Mouse (Mus musculus) lung, embryonic 14.5 days (tissue): ENCODE measurements at regions not wholly inside any gene's neighbourhood (a gene's known extent, or its start where the extent isn't known, plus 50 kb on each side); places are given as distances from the start of the nearest gene placed in this dataset.

ENCODE experiments used
- ATAC-seq: fragments of 200-750 bp; cut with Nextera tagmentation; 2 replicates; pipeline ENCODE4 v1.8.0; 2017; ENCODE audit warnings: mild to moderate bottlenecking, moderate TSS enrichment, moderate library complexity; ENCODE audit not compliant: insufficient read depth
- DNase-seq: peaks from one replicate; pipeline ENCODE4 v3.0.0-alpha.2; 2015
- H3K27ac ChIP-seq: fragments of 300-500 bp; sonication (generic); 2 replicates; pipeline ENCODE4 v1.5.1; 2014; ENCODE audit warnings: low read depth, mild to moderate bottlenecking, moderate library complexity
- H3K27me3 ChIP-seq: fragments of 300-500 bp; sonication (generic); 2 replicates; pipeline ENCODE4 v1.6.1; 2014; ENCODE audit warnings: low read length, control low read depth; ENCODE audit not compliant: insufficient read depth
- H3K36me3 ChIP-seq: fragments of 300-500 bp; sonication (generic); 2 replicates; pipeline ENCODE4 v1.6.1; 2014; ENCODE audit warnings: control low read depth; ENCODE audit not compliant: insufficient read depth
- H3K4me1 ChIP-seq: fragments of 300-500 bp; sonication (generic); 2 replicates; pipeline ENCODE4 v1.6.1; 2014; ENCODE audit warnings: antibody characterized with exemption, control low read depth; ENCODE audit not compliant: insufficient read depth
- H3K4me2 ChIP-seq: fragments of 300-500 bp; sonication (generic); 2 replicates; pipeline ENCODE4 v1.6.1; 2014; ENCODE audit warnings: mild to moderate bottlenecking
- H3K4me3 ChIP-seq: fragments of 300-500 bp; sonication (generic); 2 replicates; pipeline ENCODE4 v1.5.1; 2014; ENCODE audit warnings: low read depth, low read length
- H3K9ac ChIP-seq: fragments of 300-500 bp; sonication (generic); 2 replicates; pipeline ENCODE4 v1.6.1; 2014
- H3K9me3 ChIP-seq: fragments of 300-500 bp; sonication (generic); 2 replicates; pipeline ENCODE4 v1.6.1; 2016; ENCODE audit warnings: low read depth, low read length, control low read depth
- CTCF ChIP-seq: IDR thresholded peaks from 2 replicates; pipeline ENCODE4 v1.5.1; 2016; ENCODE audit warnings: antibody characterized with exemption, low read depth
- WGBS: fragments of 180-500 bp; shearing (Covaris S2); extraction: QIAGEN DNeasy Blood & Tissue Kit; methylation state at CpG from one replicate; pipeline ENCODE4 v1.1.7; 2014; 5-methylcytosine and 5-hydroxymethylcytosine counted together

- H3K4me2 ChIP-seq = no peak overlapping the region
- H3K4me1 ChIP-seq = no peaks in the 10 kb centered on the region
- WGBS = 75% methylated on average over 2 of the region's 2 CpGs
- DNase-seq (no peak), ATAC-seq (no peak)
- H3K36me3 ChIP-seq = no peaks in the 10 kb centered on the region
- H3K4me3 ChIP-seq = no peak overlapping the region
- TF ChIP-seq CTCF = no peak
- H3K27me3 ChIP-seq = no peaks in the 10 kb centered on the region
- H3K27ac ChIP-seq = no peak overlapping the region
- no peaks in the 10 kb centered on the region for H3K9me3 ChIP-seq
- H3K9ac ChIP-seq = no peak overlapping the region
Observed at GRCm38 (mm10) chr3:53987316-53987715, 123.7 kb upstream of the Ufm1 start.

GRCm38 (mm10) chr3:53984743-53985550 is 121.3 kb upstream of the Ufm1 start:
- no peak for TF ChIP-seq CTCF
- Histone ChIP-seq H3K4me2 (no peak overlapping the region), H3K4me3 (no peak overlapping the region), H3K9ac (no peak overlapping the region), H3K27me3 (no peaks in the 10 kb centered on the region), H3K27ac (no peak overlapping the region), H3K9me3 (no peaks in the 10 kb centered on the region), H3K4me1 (no peaks in the 10 kb centered on the region), H3K36me3 (no peaks in the 10 kb centered on the region)
- WGBS = 81% methylated on average over 6 of the region's 6 CpGs
- DNase-seq = no peak
- ATAC-seq = no peak

- no peak overlapping the region for H3K9ac ChIP-seq
- no peaks in the 10 kb centered on the region for H3K9me3 ChIP-seq
- H3K4me2 ChIP-seq = no peak overlapping the region
- H3K4me3 ChIP-seq = no peak overlapping the region
- WGBS = 91% methylated on average over 8 of the region's 8 CpGs
- no peaks in the 10 kb centered on the region for H3K36me3 ChIP-seq
- no peak for DNase-seq
- no peak overlapping the region for H3K27ac ChIP-seq
- TF ChIP-seq CTCF = no peak
- no peak for ATAC-seq
- H3K4me1 ChIP-seq = no peaks in the 10 kb centered on the region
- H3K27me3 ChIP-seq = no peaks in the 10 kb centered on the region
Observed at GRCm38 (mm10) chr3:53982311-53982710, 118.7 kb upstream of the Ufm1 start.

- Histone ChIP-seq H3K4me1 (no peaks in the 10 kb centered on the region), H3K27me3 (no peaks in the 10 kb centered on the region), H3K9me3 (no peaks in the 10 kb centered on the region), H3K9ac (no peak overlapping the region), H3K27ac (no peak overlapping the region), H3K4me3 (no peak overlapping the region), H3K36me3 (no peaks in the 10 kb centered on the region), H3K4me2 (no peak overlapping the region)
- TF ChIP-seq CTCF = no peak
- no peak for DNase-seq
- ATAC-seq = no peak
Observed at GRCm38 (mm10) chr3:53981585-53981984, 118.0 kb upstream of the Ufm1 start.

- ATAC-seq = no peak
- WGBS = 78% methylated on average over 5 of the region's 5 CpGs
- no peak for TF ChIP-seq CTCF
Observed at GRCm38 (mm10) chr3:53977379-53978080, 113.9 kb upstream of the Ufm1 start.

GRCm38 (mm10) chr3:53974905-53975551 is 111.4 kb upstream of the Ufm1 start:
- no peak for DNase-seq
- TF ChIP-seq CTCF = no peak
- WGBS = 30% methylated on average over 10 of the region's 10 CpGs

More at GRCm38 (mm10) chr3:53977379-53978080, 113.9 kb upstream of the Ufm1 start:
- Histone ChIP-seq H3K9me3 (no peaks in the 10 kb centered on the region), H3K4me2 (no peak overlapping the region), H3K36me3 (no peaks in the 10 kb centered on the region), H3K4me1 (no peaks in the 10 kb centered on the region), H3K27ac (no peak overlapping the region), H3K4me3 (no peak overlapping the region), H3K27me3 (no peaks in the 10 kb centered on the region), H3K9ac (no peak overlapping the region)
- no peak for DNase-seq

GRCm38 (mm10) chr3:53969000-53969641 is 105.5 kb upstream of the Ufm1 start:
- H3K27me3 ChIP-seq = no peaks in the 10 kb centered on the region
- H3K9ac ChIP-seq = no peak overlapping the region
- no peak for DNase-seq
- H3K36me3 ChIP-seq = no peaks in the 10 kb centered on the region
- no peak overlapping the region for H3K27ac ChIP-seq
- WGBS = 59% methylated on average over 5 of the region's 5 CpGs
- H3K4me2 ChIP-seq = no peak overlapping the region
- H3K4me3 ChIP-seq = no peak overlapping the region
- no peak for TF ChIP-seq CTCF
- no peaks in the 10 kb centered on the region for H3K9me3 ChIP-seq
- ATAC-seq = no peak
- H3K4me1 ChIP-seq = no peaks in the 10 kb centered on the region

More at GRCm38 (mm10) chr3:53974905-53975551, 111.4 kb upstream of the Ufm1 start:
- Histone ChIP-seq H3K4me1 (no peaks in the 10 kb centered on the region), H3K9ac (no peak overlapping the region), H3K4me3 (no peak overlapping the region), H3K27me3 (no peaks in the 10 kb centered on the region), H3K9me3 (no peaks in the 10 kb centered on the region), H3K36me3 (no peaks in the 10 kb centered on the region), H3K27ac (no peak overlapping the region), H3K4me2 (no peak overlapping the region)
- no peak for ATAC-seq
